Mouse (Mus musculus) lung, embryonic 16.5 days (tissue): ENCODE results near the gene Ttc12. TPM values are rescaled to one million over a fixed set of nuclear protein-coding genes. Genes with fewer than 3 reads are reported as not detected.

Experiments used
- ATAC-seq: fragments of 200-750 bp; cut with Nextera tagmentation; 2 replicates; pipeline ENCODE4 v1.8.0; 2017; ENCODE audit warnings: low read depth, mild to moderate bottlenecking, moderate library complexity
- H3K27ac ChIP-seq: fragments of 300-500 bp; sonication (generic); 2 replicates; pipeline ENCODE4 v1.5.1; 2014; ENCODE audit warnings: mild to moderate bottlenecking, control low read depth, low read length
- H3K27me3 ChIP-seq: fragments of 300-500 bp; sonication (generic); 2 replicates; pipeline ENCODE4 v1.6.1; 2014; ENCODE audit warnings: low read depth, low read length, mixed read lengths; ENCODE audit not compliant: control insufficient read depth, insufficient read depth
- H3K36me3 ChIP-seq: fragments of 300-500 bp; sonication (generic); 2 replicates; pipeline ENCODE4 v1.6.1; 2014; ENCODE audit warnings: low read length; ENCODE audit not compliant: control insufficient read depth, insufficient read depth
- H3K4me1 ChIP-seq: fragments of 300-500 bp; sonication (generic); replicated peaks from 2 replicates; pipeline ENCODE4 v1.6.1; 2014; ENCODE audit warnings: low read length, mixed read lengths; ENCODE audit not compliant: control insufficient read depth, insufficient read depth
- H3K4me2 ChIP-seq: fragments of 300-500 bp; sonication (generic); 2 replicates; pipeline ENCODE4 v1.6.1; 2014; ENCODE audit warnings: low read depth, low read length, control low read depth
- H3K4me3 ChIP-seq: fragments of 300-500 bp; sonication (generic); 2 replicates; pipeline ENCODE4 v1.5.1; 2014; ENCODE audit warnings: mild to moderate bottlenecking, low read length, control low read depth
- H3K9ac ChIP-seq: fragments of 300-500 bp; sonication (generic); 2 replicates; pipeline ENCODE4 v1.6.1; 2014; ENCODE audit warnings: low read length, control low read depth
- H3K9me3 ChIP-seq: fragments of 300-500 bp; sonication (generic); 2 replicates; pipeline ENCODE4 v1.6.1; 2016; ENCODE audit warnings: low read length; ENCODE audit not compliant: control insufficient read depth
- WGBS: fragments of 180-500 bp; shearing (Covaris S2); extraction: QIAGEN DNeasy Blood & Tissue Kit; methylation state at CpG from one replicate; pipeline ENCODE4 v1.1.7; 2014; 5-methylcytosine and 5-hydroxymethylcytosine counted together
- polyA plus RNA-seq: library from polyadenylated mRNA; unstranded; fragments of >200 nt; fragmentation: Nextera tagmentation; extraction: Ambion mirVana; gene quantifications from 2 replicates; pipeline ENCODE4 v1.2.1, GENCODE M21; 2015

The Ttc12 gene
- polyA plus RNA-seq, 1 experiment from 2014 or later: 4.3 TPM

DNA sequence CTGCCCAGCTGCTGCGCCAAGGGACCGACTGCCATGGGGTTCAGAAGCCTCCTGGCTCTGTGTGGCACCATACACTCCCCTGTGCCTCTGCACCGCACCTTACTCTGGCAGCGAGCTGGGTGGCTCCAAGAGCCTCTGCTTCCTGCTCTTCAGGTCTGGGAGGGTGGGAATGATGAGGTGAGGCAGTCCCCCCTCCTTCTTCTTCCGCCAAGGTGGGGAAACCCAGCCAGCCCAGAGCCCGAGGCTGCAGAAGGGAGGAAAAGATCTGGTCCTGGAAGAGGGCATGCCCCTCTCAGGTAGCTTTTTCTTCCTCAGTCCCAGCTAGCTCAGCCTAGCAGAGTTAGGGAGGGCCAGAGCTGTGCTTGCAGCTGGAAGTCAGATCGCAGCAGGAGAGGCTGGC lies 59.1 kb downstream of the Ttc12 start, which contains the start of gene Ankk1:
TSS of gene Ankk1 (minus strand) at position 101 of the 400 bp plus-strand sequence.
- 68% methylated on average over 6 of the region's 7 CpGs for WGBS
- no peaks in the 10 kb centered on the region for H3K4me1 ChIP-seq
- no peak within 1 kb of the TSS for H3K27ac ChIP-seq
- no peak within 1 kb of the TSS for H3K4me2 ChIP-seq
- no peaks in the 10 kb centered on the region for H3K27me3 ChIP-seq
- no peak for ATAC-seq
- H3K36me3 ChIP-seq: no peaks in the 10 kb centered on the region
- no peaks in the 10 kb centered on the region for H3K9me3 ChIP-seq
- H3K9ac ChIP-seq: no peak within 1 kb of the TSS
- no peak within 1 kb of the TSS for H3K4me3 ChIP-seq

- H3K4me3 ChIP-seq: no peak overlapping the region
- no peaks in the 10 kb centered on the region for H3K4me1 ChIP-seq
- H3K36me3 ChIP-seq: no peaks in the 10 kb centered on the region
- H3K27me3 ChIP-seq: no peaks in the 10 kb centered on the region
- no peak overlapping the region for H3K9ac ChIP-seq
- WGBS: 30% methylated on average over 1 of the region's 1 CpGs
- no peak overlapping the region for H3K27ac ChIP-seq
- no peak overlapping the region for H3K4me2 ChIP-seq
- ATAC-seq: no peak
- no peaks in the 10 kb centered on the region for H3K9me3 ChIP-seq
Measured at GRCm38 (mm10) chr9:49425585-49425984, 60.4 kb downstream of the Ttc12 start.

DNA sequence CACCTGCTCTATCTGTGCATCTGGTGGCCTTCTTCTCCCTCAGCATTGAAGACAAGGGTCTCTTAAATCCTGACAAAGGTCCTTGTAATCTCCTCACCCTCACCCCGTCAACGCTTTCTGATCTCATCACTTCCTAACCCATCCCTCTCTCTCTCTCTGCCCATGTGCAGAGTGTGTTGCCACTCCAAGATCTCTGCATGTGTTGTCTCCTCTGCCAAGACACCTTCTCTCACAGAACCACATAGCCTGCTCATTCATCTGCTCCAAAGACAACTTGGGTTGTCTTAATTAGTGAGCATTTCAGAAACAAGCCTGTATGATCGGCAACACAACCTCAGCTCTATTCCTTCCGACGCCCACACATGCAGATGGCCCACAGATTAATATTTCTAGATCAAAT lies 62.2 kb downstream of the Ttc12 start:
- H3K4me2 ChIP-seq: no peak overlapping the region
- no peaks in the 10 kb centered on the region for H3K9me3 ChIP-seq
- no peak overlapping the region for H3K9ac ChIP-seq
- no peaks in the 10 kb centered on the region for H3K36me3 ChIP-seq
- no peaks in the 10 kb centered on the region for H3K27me3 ChIP-seq
- H3K4me1 ChIP-seq: no peaks in the 10 kb centered on the region
- WGBS: 81% methylated on average over 5 of the region's 5 CpGs
- no peak for ATAC-seq
- no peak overlapping the region for H3K4me3 ChIP-seq
- H3K27ac ChIP-seq: no peak overlapping the region

GRCm38 (mm10) chr9:49410621-49411020 lies 75.4 kb downstream of the Ttc12 start:
- Histone ChIP-seq H3K4me1 (no peaks in the 10 kb centered on the region), H3K4me2 (no peak overlapping the region), H3K9ac (no peak overlapping the region), H3K4me3 (no peak overlapping the region), H3K27me3 (no peaks in the 10 kb centered on the region), H3K27ac (no peak overlapping the region), H3K36me3 (no peaks in the 10 kb centered on the region), H3K9me3 (no peaks in the 10 kb centered on the region)
- 62% methylated on average over 5 of the region's 5 CpGs for WGBS
- ATAC-seq: no peak

- Histone ChIP-seq H3K27me3 (no peaks in the 10 kb centered on the region), H3K9me3 (no peaks in the 10 kb centered on the region), H3K4me1 (no peaks in the 10 kb centered on the region), H3K4me2 (no peak overlapping the region), H3K36me3 (no peaks in the 10 kb centered on the region), H3K9ac (no peak overlapping the region), H3K4me3 (no peak overlapping the region), H3K27ac (no peak overlapping the region)
- no peak for ATAC-seq
- 79% methylated on average over 5 of the region's 5 CpGs for WGBS
Measured at GRCm38 (mm10) chr9:49407028-49407427, 79.0 kb downstream of the Ttc12 start.

- Histone ChIP-seq H3K36me3 (no peaks in the 10 kb centered on the region), H3K9ac (no peak overlapping the region), H3K4me3 (no peak overlapping the region), H3K27me3 (no peaks in the 10 kb centered on the region), H3K4me2 (no peak overlapping the region), H3K4me1 (no peaks in the 10 kb centered on the region), H3K27ac (no peak overlapping the region), H3K9me3 (no peaks in the 10 kb centered on the region)
- no peak for ATAC-seq
- WGBS: 49% methylated on average over 2 of the region's 2 CpGs
Measured at GRCm38 (mm10) chr9:49403711-49404110, 82.3 kb downstream of the Ttc12 start.

DNA sequence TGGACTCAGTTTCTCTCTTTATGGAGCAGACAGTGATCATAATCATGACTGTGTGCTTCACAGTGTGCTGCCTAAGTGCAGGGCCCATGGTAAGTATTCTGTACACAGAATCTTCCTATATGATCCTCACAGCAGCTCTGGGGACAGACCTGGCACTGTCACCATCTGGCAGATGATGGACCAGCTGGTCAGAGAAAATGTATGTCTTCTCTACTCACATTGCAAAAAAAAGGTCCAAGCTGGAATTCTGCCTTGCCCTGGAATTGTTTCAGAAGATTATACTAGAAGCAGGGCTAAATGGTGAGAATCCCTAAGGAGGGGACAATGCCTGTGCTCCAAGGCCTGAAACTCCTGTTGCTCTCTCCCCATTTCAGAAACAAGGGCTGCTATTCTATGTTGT lies 90.0 kb downstream of the Ttc12 start:
- Histone ChIP-seq H3K9ac (no peak overlapping the region), H3K4me2 (no peak overlapping the region), H3K27ac (no peak overlapping the region), H3K4me3 (no peak overlapping the region), H3K36me3 (no peaks in the 10 kb centered on the region), H3K27me3 (no peaks in the 10 kb centered on the region), H3K9me3 (no peaks in the 10 kb centered on the region), H3K4me1 (no peaks in the 10 kb centered on the region)
- no peak for ATAC-seq

- no peaks in the 10 kb centered on the region for H3K36me3 ChIP-seq
- no peaks in the 10 kb centered on the region for H3K9me3 ChIP-seq
- no peak overlapping the region for H3K27ac ChIP-seq
- ATAC-seq: no peak
- no peak overlapping the region for H3K4me2 ChIP-seq
- H3K9ac ChIP-seq: no peak overlapping the region
- no peaks in the 10 kb centered on the region for H3K4me1 ChIP-seq
- H3K27me3 ChIP-seq: no peaks in the 10 kb centered on the region
- WGBS: 34% methylated on average over 2 of the region's 2 CpGs
- no peak overlapping the region for H3K4me3 ChIP-seq
Measured at GRCm38 (mm10) chr9:49392242-49392641, 93.8 kb downstream of the Ttc12 start.
